Mouse (Mus musculus): ENCODE measurements around the gene Chchd1. TPM values are rescaled to one million over a fixed set of nuclear protein-coding genes. Genes with fewer than 3 reads are reported as not detected.

Gene Chchd1
- 10 to 100 TPM; 82.0 to 94.3 TPM for total RNA-seq (2021)
- long read RNA-seq, experiment 1, transcript Chchd1-201 (3 exons, 616 nt): major isoform, 85 of 95 reads
- long read RNA-seq, experiment 1, partial matches to known transcripts: 4 of 95 reads
- long read RNA-seq, experiment 1, other reads (novel, unspliced or antisense): 3 of 95 reads
- long read RNA-seq, experiment 2, transcript Chchd1-201 (3 exons, 616 nt): major isoform, 46 of 46 reads
- long read RNA-seq, experiment 2, partial matches to known transcripts: 0 of 46 reads
- long read RNA-seq, experiment 2, other reads (novel, unspliced or antisense): 0 of 46 reads

DNA sequence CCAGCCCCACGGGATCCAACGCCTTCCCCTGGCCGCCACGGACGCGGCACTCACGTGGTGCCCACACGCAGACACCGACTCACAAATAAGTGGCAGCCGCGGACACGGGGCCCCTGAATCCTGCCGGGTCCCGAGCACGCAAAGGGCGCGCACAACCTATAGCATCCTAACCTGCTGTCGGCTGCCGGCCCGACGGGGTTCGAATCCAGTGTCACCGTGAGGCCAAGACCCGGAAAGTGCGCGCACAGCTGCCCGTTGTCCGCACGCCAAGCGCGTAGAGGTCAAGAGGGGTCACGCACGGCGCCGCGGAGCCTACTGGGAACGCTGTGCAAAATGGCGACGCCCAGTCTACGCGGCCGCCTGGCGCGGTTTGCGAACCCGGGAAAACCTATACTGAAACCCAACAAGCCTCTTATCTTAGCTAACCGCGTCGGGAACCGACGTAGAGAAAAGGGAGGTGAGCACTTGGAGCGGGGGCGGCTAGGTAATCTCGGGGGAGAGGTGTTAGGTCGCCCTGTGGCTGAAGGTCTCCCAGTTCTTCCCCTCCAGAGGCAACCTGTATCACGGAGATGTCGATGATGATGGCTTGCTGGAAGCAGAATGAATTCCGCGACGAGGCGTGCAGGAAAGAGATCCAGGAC is at the start of gene Chchd1:
Gene Chchd1 (plus strand): TSS at position 266 of the 641 bp plus-strand sequence.
- peak; percentile 94 for DNase-seq

DNA sequence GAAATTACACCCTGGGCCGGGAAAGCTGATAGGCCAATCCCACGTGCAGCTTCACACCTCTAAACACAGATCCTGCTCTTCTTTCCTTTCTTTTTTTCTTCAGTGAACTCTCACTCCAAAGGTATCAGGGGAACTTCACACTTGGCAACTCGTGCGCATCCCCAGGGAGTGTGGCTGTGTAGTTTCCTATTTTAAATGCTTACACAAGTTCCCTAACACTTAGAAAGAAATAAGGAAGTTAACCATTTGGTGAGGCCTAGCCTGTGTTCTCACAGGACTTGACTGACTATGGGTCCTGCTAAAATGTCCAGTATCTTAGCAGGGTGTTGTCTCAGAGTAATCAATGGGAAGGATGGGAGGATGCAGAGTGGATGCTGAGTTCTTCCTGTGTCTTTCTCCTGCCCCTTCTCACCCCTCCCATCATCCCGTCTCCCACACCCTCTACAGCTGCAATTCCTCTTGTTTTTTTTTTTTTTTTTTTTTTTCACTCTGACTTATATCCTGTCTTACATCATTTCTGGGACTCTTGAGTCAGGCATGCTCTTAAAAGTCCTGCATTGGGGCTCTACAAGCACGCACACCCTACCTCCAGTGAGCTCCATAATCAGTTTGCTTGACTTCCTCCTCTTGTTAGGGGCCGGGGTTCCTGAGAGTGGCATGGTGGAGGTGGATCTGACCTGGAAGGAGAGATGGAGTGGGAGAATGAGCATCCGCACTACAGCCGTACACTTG is 48.0 kb upstream of the Chchd1 start:
- no peak for DNase-seq

DNA sequence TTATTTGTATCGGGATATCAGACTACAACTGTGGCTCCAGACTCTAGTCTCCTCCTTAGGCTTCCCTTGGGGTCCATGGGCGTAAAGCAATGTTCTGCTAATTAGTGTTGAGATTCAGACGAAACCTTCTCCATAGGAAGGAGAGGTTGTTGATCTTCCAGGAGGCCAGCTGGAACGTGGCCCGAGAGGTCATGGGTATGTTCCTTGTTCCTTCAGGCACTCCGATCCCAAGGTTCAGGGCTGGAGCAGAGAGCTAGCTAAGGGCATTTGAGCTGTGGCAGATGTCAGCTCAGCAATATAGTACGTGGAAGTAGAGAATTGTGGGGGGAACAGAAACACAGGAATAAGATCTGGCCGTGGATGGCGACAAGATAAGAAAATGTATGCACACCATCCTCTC is 47.1 kb upstream of the Chchd1 start:
- no peak for DNase-seq

DNA sequence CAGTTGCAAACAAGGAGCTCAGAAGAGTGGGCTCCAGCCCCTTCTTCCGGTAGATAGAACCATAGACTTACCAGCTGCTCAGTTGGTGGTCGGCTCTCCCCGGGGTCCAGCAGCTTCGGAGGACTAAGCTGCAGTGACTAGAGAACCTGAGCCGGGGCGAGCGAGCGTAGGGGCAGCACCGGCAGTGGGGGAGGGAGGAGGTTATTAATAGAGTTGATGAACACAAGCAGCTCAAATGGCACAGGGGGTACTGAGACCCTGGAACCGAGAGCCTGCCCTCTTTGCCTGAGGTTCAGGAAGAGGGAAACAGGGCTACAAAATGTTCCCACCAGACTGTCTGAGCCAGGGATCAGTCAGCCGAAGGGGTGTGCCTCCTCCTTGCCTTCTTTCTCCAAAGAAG is 46.4 kb upstream of the Chchd1 start, which contains the start of gene Myoz1:
Gene Myoz1 (minus strand): TSS at position 180 of the 400 bp plus-strand sequence.
- DNase-seq: no peak

DNA sequence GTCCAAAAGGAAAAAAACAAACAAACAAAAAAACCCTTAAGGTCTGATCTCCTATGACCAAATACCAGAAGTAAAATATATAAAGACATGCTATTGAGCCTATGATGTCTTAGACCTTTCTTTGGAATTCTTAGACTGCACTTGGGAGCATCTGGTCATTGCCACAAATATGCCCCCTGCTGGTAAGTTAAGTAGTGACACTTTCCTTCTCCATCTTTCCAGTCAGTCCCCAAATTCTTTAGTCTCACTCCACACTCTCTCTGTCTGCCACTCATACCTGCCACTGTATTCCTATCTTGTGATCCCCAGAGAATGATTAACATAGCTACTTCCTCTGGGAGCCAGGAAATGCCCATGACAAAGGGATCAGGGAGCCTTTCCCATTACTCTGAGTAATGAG is 44.5 kb upstream of the Chchd1 start:
- peak in 1 of 2 experiments; percentile 60 for DNase-seq

DNA sequence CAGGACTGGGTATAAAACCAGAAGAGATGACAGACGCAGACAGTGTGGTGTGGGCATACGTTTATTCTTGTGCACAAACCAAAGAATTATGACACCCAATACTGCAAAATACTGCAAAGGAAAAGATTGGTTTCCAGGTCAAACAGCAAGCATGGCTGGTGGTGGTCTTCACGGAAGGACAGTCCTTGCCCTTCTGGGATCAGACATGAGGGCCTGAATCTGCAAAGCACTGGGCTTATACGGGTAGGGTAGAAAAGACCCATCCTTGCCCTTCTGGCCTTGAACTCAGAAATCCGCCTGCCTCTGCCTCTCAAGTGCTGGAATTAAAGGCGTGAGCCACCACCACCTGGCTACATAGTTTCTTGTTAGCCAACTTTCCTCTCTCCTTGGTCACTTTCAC is 43.9 kb upstream of the Chchd1 start:
- DNase-seq: no peak

DNA sequence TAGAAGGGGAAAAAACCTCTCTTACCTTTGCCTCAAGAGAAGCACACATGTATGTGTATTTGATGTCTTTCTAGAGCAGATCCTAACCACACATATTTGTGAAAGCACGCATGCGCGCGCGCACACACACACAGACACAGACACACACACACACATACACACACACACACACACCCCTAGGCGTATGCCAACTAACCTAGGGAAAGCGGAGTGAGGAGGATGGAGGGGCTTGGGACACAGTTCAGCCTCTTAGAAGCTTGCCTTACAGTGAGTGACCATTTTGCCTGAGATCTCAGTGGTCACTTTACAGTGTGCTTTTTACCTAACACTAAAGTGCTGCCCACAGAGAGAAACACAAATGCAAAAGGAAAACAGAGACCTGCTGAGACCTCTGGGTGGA is 43.1 kb upstream of the Chchd1 start:
- DNase-seq: no peak

DNA sequence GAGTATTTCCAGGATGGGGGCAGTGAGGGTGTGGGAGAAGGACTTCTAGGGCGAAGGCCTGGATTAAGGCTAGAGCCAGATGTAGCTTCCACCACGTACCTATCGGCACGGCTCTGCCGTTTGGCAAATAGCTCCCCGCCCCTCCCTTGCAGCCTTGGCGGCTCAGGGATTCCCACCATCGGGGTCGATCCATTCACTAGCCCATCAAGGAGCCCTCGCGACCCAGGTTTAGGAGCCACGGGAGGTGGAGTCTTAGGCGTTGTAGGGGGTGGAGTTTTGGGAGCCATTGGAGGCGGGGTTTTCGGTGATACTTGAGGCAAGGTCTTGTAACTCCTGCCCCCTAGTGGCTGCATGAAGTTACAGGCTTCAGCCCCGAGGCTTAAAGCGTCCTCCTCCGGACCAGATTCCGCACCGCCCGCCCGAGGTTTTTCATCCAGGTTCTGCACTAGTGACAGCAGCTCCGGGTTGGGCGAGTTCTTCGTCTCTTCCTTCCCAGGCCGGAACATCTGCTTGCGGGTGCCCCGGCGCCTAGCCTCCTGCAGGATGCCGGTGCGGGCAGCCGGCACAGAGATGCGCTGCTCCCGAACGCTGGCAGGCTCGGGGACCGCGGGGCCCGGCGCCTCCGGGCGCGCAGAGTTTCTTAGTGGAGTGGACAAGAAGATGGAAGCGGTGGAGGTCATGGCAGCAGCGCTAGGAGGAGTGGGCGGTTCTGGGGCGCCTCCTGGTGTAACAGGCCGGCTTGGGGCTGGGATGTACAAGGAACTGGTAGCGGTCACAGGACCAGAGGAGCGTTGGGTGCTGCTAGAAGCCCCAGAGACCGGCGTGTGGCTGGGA is 41.8 kb upstream of the Chchd1 start:
- peak; percentile 93 to 96 for DNase-seq

DNA sequence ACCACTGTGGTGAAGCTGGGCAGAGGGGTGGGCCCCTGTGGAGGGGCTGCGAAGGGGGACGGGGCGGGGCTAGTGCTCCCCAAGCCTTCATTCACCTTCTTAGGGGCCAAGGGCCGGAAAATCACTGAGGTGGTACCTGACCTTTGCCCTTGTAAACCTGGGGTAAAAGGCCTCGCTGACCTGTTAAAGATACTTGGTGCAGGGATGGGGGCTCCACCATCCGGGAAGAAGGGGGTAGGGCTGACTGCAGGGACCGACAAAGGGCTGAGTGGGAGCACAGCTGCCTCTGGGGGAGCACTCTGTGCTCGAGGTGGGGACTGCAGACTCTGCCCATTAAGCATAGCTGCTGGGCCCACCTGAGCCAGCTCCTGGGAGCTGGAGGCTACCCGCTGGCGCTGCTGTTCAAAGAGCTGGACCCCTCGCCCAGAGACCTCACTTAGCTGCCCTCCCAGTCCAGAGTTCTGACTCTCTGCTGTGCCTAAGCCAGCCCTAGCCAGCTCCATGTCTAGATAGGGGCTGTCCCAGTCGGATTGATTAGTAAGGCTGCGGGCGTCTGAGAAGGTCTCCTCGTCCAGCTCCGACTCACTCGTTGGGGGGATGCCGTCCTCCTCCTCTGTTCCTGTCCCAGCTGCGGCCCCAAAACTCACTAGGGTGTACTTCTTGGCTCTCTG is 41.0 kb upstream of the Chchd1 start:
- DNase-seq: peak in 1 of 2 experiments; percentile 12

DNA sequence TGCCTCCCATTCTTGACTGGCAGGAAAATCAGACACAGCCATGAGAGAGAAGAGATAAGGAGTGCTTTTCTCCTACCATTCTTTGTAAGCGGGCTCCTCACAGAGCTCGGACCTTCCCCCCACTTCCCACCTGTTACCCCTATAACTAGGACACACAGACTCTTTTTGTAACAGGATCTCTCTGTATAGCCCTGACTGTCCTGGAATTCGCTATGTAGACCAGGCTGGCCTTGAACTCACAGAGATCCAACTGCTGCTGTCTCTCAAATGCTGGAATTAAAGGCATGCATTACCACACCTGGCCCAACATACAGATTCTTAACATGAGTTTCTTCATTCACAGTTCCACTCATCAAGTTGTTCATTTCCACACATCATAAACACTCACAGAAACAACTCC is 40.1 kb upstream of the Chchd1 start:
- DNase-seq: no peak

DNA sequence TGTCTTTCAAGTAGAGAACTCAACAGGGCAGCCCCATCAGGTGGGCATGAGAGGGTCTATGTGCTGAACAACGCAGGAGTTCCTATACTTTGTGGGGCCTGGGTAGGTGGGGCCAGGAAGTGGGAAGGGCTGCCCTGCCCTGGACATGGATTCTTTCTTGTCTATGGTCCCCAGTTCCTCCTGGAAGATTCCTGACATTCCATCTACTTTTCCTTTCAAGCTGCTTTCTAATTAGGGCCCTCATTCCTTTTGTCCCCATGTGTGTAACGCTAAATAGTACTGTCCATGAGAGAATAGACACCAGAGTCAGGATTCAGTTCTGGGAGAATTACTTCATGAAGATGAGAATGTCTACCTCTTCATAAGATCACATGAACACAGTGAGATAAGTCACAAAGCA is 39.2 kb upstream of the Chchd1 start:
- DNase-seq: no peak

DNA sequence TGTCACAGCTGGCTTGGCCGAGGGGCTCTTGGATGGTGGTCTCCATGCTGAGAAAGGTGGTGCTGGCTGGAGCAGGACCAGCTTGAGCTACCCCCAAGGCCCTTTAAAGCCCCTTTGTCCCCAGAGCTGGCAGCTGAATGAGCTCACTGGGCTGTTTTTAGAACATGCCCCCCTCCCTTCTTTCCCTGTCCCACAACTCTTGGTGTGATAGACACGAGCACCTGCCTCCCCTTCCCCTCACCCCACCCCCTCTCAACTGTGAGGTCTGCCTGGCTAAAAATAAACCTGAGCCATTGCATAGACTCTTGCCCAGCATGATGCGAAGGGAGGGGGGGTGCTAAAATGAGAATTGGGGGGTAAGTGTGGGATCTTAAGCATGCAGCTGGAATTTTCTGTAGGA is 38.4 kb upstream of the Chchd1 start:
- no peak for DNase-seq

DNA sequence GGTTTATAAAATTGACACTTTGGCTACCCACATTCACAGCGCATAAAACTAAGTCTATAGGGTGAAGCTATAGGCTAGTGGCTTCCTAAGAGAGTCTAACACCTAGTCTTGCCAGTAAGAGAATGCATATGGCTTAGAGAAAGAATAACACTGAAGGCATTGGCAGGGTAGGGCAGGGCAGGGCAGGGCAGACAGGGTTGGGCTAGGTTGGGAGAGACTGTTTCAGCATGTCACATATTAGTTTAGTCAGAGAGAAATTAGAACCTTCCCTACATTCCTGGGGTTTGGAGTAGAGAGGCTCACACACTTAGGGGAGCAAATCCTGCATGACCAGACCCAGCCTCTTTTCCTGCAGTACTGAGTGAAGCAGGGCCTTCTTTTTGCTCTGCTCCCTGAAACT is 35.3 kb upstream of the Chchd1 start:
- DNase-seq: no peak

DNA sequence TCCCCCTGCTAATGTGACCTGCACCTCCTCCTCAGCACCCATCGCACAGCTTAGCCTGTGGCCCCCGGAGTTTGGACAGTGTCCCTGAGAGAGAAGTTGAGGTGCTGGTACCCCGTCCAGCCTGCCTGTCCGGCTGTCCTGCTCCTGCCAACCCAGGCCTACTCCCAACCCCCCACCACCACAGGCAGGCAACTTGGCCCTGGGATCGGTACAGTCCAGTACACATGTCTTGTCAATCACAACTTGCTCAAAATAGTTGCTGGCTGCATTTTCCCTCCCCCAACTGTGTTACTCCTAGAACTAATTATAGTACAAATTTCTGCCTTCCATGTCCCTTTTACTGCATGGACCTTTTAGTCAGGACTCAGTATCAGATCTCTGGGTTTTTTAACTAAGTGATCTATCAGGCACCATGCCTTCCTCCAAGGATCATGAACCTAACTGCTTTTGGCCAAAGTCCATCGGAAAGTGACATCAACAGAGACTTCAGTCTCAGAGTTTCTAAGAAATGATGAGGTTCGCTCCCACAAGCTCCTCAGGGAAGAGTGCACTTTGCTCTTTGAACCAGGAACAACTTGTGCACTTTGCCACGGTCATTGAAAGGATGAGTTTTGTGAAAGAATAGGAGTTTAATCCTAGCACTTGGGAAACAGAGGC is 34.5 kb upstream of the Chchd1 start, which contains the start of gene Synpo2l:
Gene Synpo2l (minus strand): TSS at position 201 of the 657 bp plus-strand sequence.
- DNase-seq: no peak

DNA sequence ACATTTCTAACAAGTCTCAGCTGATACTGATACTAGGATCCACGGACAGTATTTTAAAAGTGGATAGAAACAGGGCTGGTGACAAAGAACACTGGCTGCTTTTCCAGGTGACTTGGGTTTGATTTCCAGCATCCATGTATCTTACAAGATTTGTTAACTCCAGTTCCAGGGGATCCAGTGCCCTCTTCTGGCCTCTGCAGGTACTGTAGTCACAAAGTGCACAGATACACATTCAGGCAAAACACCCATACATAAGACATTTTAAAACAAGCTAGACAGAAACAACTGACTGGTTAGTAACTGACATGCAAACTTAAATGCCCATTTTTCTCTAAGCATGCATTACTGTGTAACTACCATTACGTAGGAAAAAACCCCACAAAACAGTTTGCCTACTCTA is 29.8 kb upstream of the Chchd1 start:
- peak; percentile 24 to 28 for DNase-seq

DNA sequence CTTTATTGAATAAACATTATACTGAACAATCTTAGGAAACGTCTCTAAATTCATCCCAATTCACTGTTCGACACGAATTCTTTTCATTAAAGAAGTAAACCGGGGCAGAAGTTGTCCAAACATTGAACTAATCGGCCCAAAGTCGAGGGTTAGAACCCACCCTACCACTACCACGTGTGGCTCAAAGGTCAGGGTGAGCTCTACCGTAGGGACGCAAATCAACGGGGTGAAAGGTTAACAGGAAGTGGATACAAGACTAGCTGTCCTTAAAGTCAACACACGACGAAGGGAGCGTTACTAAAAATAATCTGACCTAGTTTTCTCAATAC is 29.1 kb upstream of the Chchd1 start:
- peak; percentile 47 to 69 for DNase-seq

DNA sequence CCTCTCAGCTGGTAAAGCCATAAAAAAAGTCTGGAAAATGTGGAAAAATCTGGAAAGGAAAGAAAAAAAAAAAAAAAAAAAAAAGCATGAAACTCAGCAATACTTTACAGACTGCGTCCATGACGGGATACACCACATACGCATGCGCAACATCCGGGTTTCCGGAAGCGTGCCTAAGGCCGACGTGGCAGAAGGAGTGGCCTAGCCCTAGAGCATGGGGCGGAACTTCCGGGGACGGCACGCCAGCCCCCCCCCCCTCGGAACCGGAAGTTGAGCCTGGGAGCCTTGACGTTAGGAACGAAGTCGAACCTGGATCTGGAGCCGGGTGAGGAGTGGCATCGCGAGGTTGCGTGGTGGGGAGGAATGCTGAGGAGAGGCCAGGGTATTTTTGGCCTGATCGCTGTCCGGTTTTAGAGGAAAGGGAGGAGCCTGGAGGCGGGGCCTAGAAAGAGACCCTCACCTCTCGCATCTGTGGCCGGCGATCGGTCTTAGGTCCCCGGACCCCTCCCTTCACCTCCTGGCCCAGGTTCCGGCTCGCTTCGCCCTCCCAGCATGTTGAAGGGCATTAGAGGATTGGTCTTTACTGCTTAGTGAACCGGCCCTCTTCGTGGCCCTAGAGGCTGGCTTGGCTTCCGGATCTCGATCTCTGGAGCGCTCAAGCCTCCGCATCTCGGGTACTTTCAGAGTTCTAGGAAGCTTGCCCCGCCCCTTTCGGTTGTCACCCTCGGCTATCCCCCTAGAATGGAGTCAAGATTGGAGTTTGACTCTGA is 28.6 kb upstream of the Chchd1 start, which contains the start of gene Sec24c:
Gene Sec24c (plus strand): TSS at position 245 of the 770 bp plus-strand sequence.
- peak; percentile 98 to 100 for DNase-seq

DNA sequence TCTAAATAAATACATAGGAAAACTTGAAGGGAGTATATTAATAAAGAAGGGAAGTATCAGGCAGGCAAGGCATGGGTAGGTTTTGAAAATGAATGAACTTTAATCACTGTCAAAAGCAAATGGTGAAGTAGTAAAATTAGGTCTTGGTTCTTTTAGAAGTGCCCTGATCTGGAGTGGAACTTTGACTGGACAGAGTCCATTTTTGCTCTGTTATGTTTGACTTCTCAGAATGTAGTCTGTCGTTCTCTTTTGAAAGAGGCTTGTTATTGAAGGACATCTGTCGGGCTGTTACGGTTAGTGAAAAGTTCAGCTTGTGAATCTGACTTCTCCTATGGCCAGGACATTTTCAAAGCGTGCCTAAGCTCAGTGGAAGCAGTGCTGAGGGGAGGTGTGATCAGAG is 24.9 kb upstream of the Chchd1 start:
- DNase-seq: no peak

DNA sequence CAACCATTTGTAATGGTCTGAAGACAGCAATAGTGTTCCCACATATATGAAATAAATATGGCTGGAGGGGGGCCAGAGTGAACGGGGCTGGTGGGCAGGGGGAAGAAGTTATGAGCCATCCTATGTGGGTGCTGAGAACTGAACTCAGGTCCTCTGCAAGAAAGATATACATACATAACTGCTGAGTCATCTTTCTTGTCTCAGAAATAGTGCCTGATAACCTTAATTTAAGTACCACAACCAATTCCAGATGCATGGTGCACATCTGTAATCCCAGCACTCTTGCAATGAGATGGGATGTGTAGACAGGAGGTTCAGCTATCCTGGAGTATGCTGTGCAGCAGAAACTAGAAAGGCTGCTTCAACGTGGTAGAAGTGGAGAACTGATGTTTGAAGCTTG is 21.1 kb upstream of the Chchd1 start:
- DNase-seq: no peak

DNA sequence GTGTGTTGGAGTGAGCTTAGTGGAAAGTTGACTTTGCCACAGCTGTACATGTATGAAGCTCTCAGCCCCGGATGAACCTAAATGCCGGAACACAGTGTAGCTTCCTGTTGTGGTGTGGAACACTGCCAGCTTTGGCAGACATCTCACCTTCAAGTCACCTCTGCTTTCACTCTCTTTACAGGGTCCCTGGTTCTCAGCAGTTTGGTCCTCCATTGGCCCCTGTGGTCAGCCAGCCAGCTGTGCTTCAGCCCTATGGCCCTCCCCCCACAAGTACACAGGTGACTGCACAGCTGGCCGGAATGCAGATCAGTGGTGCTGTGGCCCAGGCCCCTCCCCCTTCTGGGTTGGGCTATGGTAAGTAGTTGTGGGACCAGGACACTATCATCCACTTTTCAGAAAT is 20.3 kb upstream of the Chchd1 start:
- peak in 1 of 2 experiments; percentile 33 for DNase-seq

Data from adrenal gland, postnatal 36 days (tissue).